Mouse (Mus musculus) midbrain, embryonic 11.5 days (tissue): ENCODE measurements around the gene Plac1. TPM values are rescaled to one million over a fixed set of nuclear protein-coding genes. Genes with fewer than 3 reads are reported as not detected.
A peak's percentile ranks its signal among the peaks of the same experiment; 100 is the strongest.

Source experiments
- ATAC-seq: fragments of 200-750 bp; cut with Nextera tagmentation; 2 replicates; pipeline ENCODE4 v1.8.0; 2017; ENCODE audit warnings: moderate TSS enrichment, moderate library complexity; ENCODE audit not compliant: low FRiP score
- DNase-seq: peaks from one replicate; pipeline ENCODE4 v3.0.0; 2015; ENCODE audit warnings: low spot score; ENCODE audit errors: missing footprints
- H3K27ac ChIP-seq: fragments of 300-500 bp; sonication (generic); 2 replicates; pipeline ENCODE4 v1.5.1; 2014; ENCODE audit warnings: low read depth, low read length
- H3K27me3 ChIP-seq: fragments of 300-500 bp; sonication (generic); 2 replicates; pipeline ENCODE4 v1.6.1; 2014; ENCODE audit warnings: mild to moderate bottlenecking, low read length, moderate library complexity, mixed read lengths; ENCODE audit not compliant: control insufficient read depth, insufficient read depth
- H3K36me3 ChIP-seq: fragments of 300-500 bp; sonication (generic); 2 replicates; pipeline ENCODE4 v1.6.1; 2014; ENCODE audit warnings: mild to moderate bottlenecking, low read length, moderate library complexity, mixed read lengths; ENCODE audit not compliant: control insufficient read depth, insufficient read depth
- H3K4me1 ChIP-seq: fragments of 300-500 bp; sonication (generic); 2 replicates; pipeline ENCODE4 v1.6.1; 2014; ENCODE audit warnings: low read length; ENCODE audit not compliant: control insufficient read depth, insufficient read depth
- H3K4me2 ChIP-seq: fragments of 300-500 bp; sonication (generic); 2 replicates; pipeline ENCODE4 v1.6.1; 2014; ENCODE audit warnings: mild to moderate bottlenecking, moderate library complexity
- H3K4me3 ChIP-seq: fragments of 300-500 bp; sonication (generic); 2 replicates; pipeline ENCODE4 v1.5.1; 2014; ENCODE audit warnings: low read depth, low read length
- H3K9ac ChIP-seq: fragments of 300-500 bp; sonication (generic); 2 replicates; pipeline ENCODE4 v1.6.1; 2014; ENCODE audit warnings: low read length
- H3K9me3 ChIP-seq: fragments of 300-500 bp; sonication (generic); 2 replicates; pipeline ENCODE4 v1.6.1; 2016; ENCODE audit warnings: low read length; ENCODE audit not compliant: control insufficient read depth
- WGBS: fragments of 180-500 bp; shearing (Covaris S2); extraction: QIAGEN DNeasy Blood & Tissue Kit; methylation state at CpG from one replicate; pipeline ENCODE4 v1.1.7; 2014; 5-methylcytosine and 5-hydroxymethylcytosine counted together
- polyA plus RNA-seq: library from polyadenylated mRNA; unstranded; fragments of >200 nt; fragmentation: Nextera tagmentation; extraction: Ambion mirVana; gene quantifications from 2 replicates; pipeline ENCODE4 v1.2.1, GENCODE M21; 2014

Plac1 gene
- polyA plus RNA-seq, 1 experiment from 2014 or later: 1.9 TPM

GRCm38 (mm10) chrX:53137066-53137465 lies 102.8 kb downstream of the Plac1 start:
- ATAC-seq: no peak
- H3K9me3 ChIP-seq: no peaks in the 10 kb centered on the region
- H3K4me2 ChIP-seq: no peak overlapping the region
- WGBS: 88% methylated on average over 2 of the region's 2 CpGs
- no peaks in the 10 kb centered on the region for H3K4me1 ChIP-seq
- no peak overlapping the region for H3K4me3 ChIP-seq
- no peak for DNase-seq
- H3K9ac ChIP-seq: no peak overlapping the region
- H3K27ac ChIP-seq: no peak overlapping the region
- H3K36me3 ChIP-seq: no peaks in the 10 kb centered on the region
- no peaks in the 10 kb centered on the region for H3K27me3 ChIP-seq

- Histone ChIP-seq H3K4me3 (no peak overlapping the region), H3K4me2 (no peak overlapping the region), H3K27ac (no peak overlapping the region), H3K9ac (no peak overlapping the region), H3K27me3 (no peaks in the 10 kb centered on the region), H3K36me3 (no peaks in the 10 kb centered on the region), H3K9me3 (no peaks in the 10 kb centered on the region), H3K4me1 (no peaks in the 10 kb centered on the region)
- no peak for ATAC-seq
- WGBS: 51% methylated on average over 2 of the region's 2 CpGs
- DNase-seq: no peak
Observed at GRCm38 (mm10) chrX:53129501-53129900, 110.4 kb downstream of the Plac1 start.

- DNase-seq (no peak), ATAC-seq (no peak)
- Histone ChIP-seq H3K4me2 (no peak overlapping the region), H3K4me1 (no peaks in the 10 kb centered on the region), H3K27me3 (no peaks in the 10 kb centered on the region), H3K4me3 (no peak overlapping the region), H3K9ac (no peak overlapping the region), H3K9me3 (no peaks in the 10 kb centered on the region), H3K27ac (no peak overlapping the region), H3K36me3 (no peaks in the 10 kb centered on the region)
- WGBS: 76% methylated on average over 6 of the region's 6 CpGs
Observed at GRCm38 (mm10) chrX:53126492-53127033, 113.3 kb downstream of the Plac1 start.

- ATAC-seq (peak; percentile 48; the same call in 1 of the 2 replicates), DNase-seq (no peak)
- H3K4me3 ChIP-seq: no peak overlapping the region
- no peaks in the 10 kb centered on the region for H3K9me3 ChIP-seq
- H3K27me3 ChIP-seq: no peaks in the 10 kb centered on the region
- no peaks in the 10 kb centered on the region for H3K4me1 ChIP-seq
- H3K27ac ChIP-seq: no peak overlapping the region
- no peaks in the 10 kb centered on the region for H3K36me3 ChIP-seq
- WGBS: 40% methylated on average over 3 of the region's 3 CpGs
- no peak overlapping the region for H3K9ac ChIP-seq
- H3K4me2 ChIP-seq: no peak overlapping the region
Observed at GRCm38 (mm10) chrX:53125838-53126467, 114.0 kb downstream of the Plac1 start.

GRCm38 (mm10) chrX:53123562-53123961 lies 116.3 kb downstream of the Plac1 start:
- ATAC-seq (no peak), DNase-seq (no peak)
- no peak overlapping the region for H3K4me2 ChIP-seq
- 84% methylated on average over 1 of the region's 1 CpGs for WGBS
- H3K27me3 ChIP-seq: no peaks in the 10 kb centered on the region
- H3K4me3 ChIP-seq: no peak overlapping the region
- no peaks in the 10 kb centered on the region for H3K9me3 ChIP-seq
- H3K9ac ChIP-seq: no peak overlapping the region
- H3K4me1 ChIP-seq: no peaks in the 10 kb centered on the region
- no peak overlapping the region for H3K27ac ChIP-seq
- no peaks in the 10 kb centered on the region for H3K36me3 ChIP-seq

GRCm38 (mm10) chrX:53118631-53119030 lies 121.3 kb downstream of the Plac1 start:
- Histone ChIP-seq H3K9me3 (no peaks in the 10 kb centered on the region), H3K27ac (no peak overlapping the region), H3K36me3 (no peaks in the 10 kb centered on the region), H3K4me3 (no peak overlapping the region), H3K4me2 (no peak overlapping the region), H3K4me1 (no peaks in the 10 kb centered on the region), H3K9ac (no peak overlapping the region), H3K27me3 (no peaks in the 10 kb centered on the region)
- 71% methylated on average over 6 of the region's 6 CpGs for whole genome bisulfite sequencing
- DNase-seq (no peak), ATAC-seq (no peak)

GRCm38 (mm10) chrX:53118019-53118418 lies 121.9 kb downstream of the Plac1 start:
- DNase-seq (no peak), ATAC-seq (no peak)
- no peaks in the 10 kb centered on the region for H3K36me3 ChIP-seq
- H3K27ac ChIP-seq: no peak overlapping the region
- H3K4me2 ChIP-seq: no peak overlapping the region
- no peak overlapping the region for H3K9ac ChIP-seq
- no peak overlapping the region for H3K4me3 ChIP-seq
- H3K27me3 ChIP-seq: no peaks in the 10 kb centered on the region
- no peaks in the 10 kb centered on the region for H3K9me3 ChIP-seq
- H3K4me1 ChIP-seq: no peaks in the 10 kb centered on the region

- Histone ChIP-seq H3K9ac (no peak overlapping the region), H3K27me3 (no peaks in the 10 kb centered on the region), H3K4me3 (no peak overlapping the region), H3K4me2 (no peak overlapping the region), H3K27ac (no peak overlapping the region), H3K36me3 (no peaks in the 10 kb centered on the region), H3K9me3 (no peaks in the 10 kb centered on the region), H3K4me1 (no peaks in the 10 kb centered on the region)
- WGBS: 74% methylated on average over 7 of the region's 7 CpGs
- no peak for ATAC-seq
- no peak for DNase-seq
Observed at GRCm38 (mm10) chrX:53114994-53115393, 124.9 kb downstream of the Plac1 start.

- H3K36me3 ChIP-seq: no peaks in the 10 kb centered on the region
- H3K9ac ChIP-seq: no peak overlapping the region
- no peak overlapping the region for H3K4me2 ChIP-seq
- ATAC-seq: no peak
- WGBS: 89% methylated on average over 4 of the region's 4 CpGs
- no peak overlapping the region for H3K4me3 ChIP-seq
- H3K27ac ChIP-seq: no peak overlapping the region
- H3K27me3 ChIP-seq: no peaks in the 10 kb centered on the region
- H3K4me1 ChIP-seq: no peaks in the 10 kb centered on the region
- H3K9me3 ChIP-seq: no peaks in the 10 kb centered on the region
- DNase-seq: no peak
Observed at GRCm38 (mm10) chrX:53110142-53110541, 129.8 kb downstream of the Plac1 start.
